Mouse (Mus musculus): Measurements from ENCODE around the gene Jph3. TPM values are rescaled to one million over a fixed set of nuclear protein-coding genes. Genes with fewer than 3 reads are reported as not detected.

The Jph3 gene
- polyA plus RNA-seq, 1 experiment from 2014 or later = 0.64 TPM

- Histone ChIP-seq H3K4me3 (ENCODE audit: low read depth, low read length) (no peak overlapping the region), H3K27ac (ENCODE audit: low read depth, low read length) (no peak overlapping the region), H3K9me3 (ENCODE audit: control insufficient read depth, low read length) (no peaks in the 10 kb centered on the region), H3K36me3 (ENCODE audit: control insufficient read depth, insufficient read depth, low read length) (peaks cover 30% of the 10 kb centered on the region), H3K4me1 (replicated peaks; ENCODE audit: control insufficient read depth, insufficient read depth, low read length) (no peaks in the 10 kb centered on the region), H3K4me2 (no peak overlapping the region), H3K9ac (ENCODE audit: low read depth, low read length) (no peak overlapping the region), H3K27me3 (replicated peaks; ENCODE audit: control insufficient read depth, insufficient read depth, low read length) (no peaks in the 10 kb centered on the region)
- WGBS = 75% methylated on average over 6 of the region's 6 CpGs
- DNase-seq (ENCODE audit: low spot score) (no peak), ATAC-seq (replicated peaks; ENCODE audit: low FRiP score) (no peak)
Observed at GRCm38 (mm10) chr8:121798401-121798800, 69.0 kb downstream of the Jph3 start.

GRCm38 (mm10) chr8:121804829-121805228 is 75.4 kb downstream of the Jph3 start:
- WGBS = 95% methylated on average over 5 of the region's 5 CpGs
- no peak for ATAC-seq (replicated peaks; ENCODE audit: low FRiP score)
- H3K9ac ChIP-seq (ENCODE audit: low read depth, low read length) = no peak overlapping the region
- H3K27ac ChIP-seq (ENCODE audit: low read depth, low read length) = no peak overlapping the region
- DNase-seq (ENCODE audit: low spot score) = no peak
- peaks cover 26% of the 10 kb centered on the region; the same call in 1 of the 2 replicates for H3K36me3 ChIP-seq (ENCODE audit: control insufficient read depth, insufficient read depth, low read length)
- no peak overlapping the region for H3K4me3 ChIP-seq (ENCODE audit: low read depth, low read length)
- no peaks in the 10 kb centered on the region for H3K27me3 ChIP-seq (replicated peaks; ENCODE audit: control insufficient read depth, insufficient read depth, low read length)
- H3K4me2 ChIP-seq = no peak overlapping the region
- no peaks in the 10 kb centered on the region for H3K9me3 ChIP-seq (ENCODE audit: control insufficient read depth, low read length)
- no peaks in the 10 kb centered on the region for H3K4me1 ChIP-seq (replicated peaks; ENCODE audit: control insufficient read depth, insufficient read depth, low read length)

- no peaks in the 10 kb centered on the region for H3K9me3 ChIP-seq (ENCODE audit: control insufficient read depth, low read length)
- H3K36me3 ChIP-seq (ENCODE audit: control insufficient read depth, insufficient read depth, low read length) = peaks cover 20% of the 10 kb centered on the region; the same call in 1 of the 2 replicates
- H3K4me1 ChIP-seq (replicated peaks; ENCODE audit: control insufficient read depth, insufficient read depth, low read length) = no peaks in the 10 kb centered on the region
- no peak overlapping the region for H3K9ac ChIP-seq (ENCODE audit: low read depth, low read length)
- H3K4me2 ChIP-seq = no peak overlapping the region
- WGBS = 91% methylated on average over 13 of the region's 13 CpGs
- DNase-seq (ENCODE audit: low spot score) (no peak), ATAC-seq (replicated peaks; ENCODE audit: low FRiP score) (no peak)
- no peak overlapping the region for H3K27ac ChIP-seq (ENCODE audit: low read depth, low read length)
- no peak overlapping the region for H3K4me3 ChIP-seq (ENCODE audit: low read depth, low read length)
- H3K27me3 ChIP-seq (replicated peaks; ENCODE audit: control insufficient read depth, insufficient read depth, low read length) = no peaks in the 10 kb centered on the region
Observed at GRCm38 (mm10) chr8:121806126-121806525, 76.7 kb downstream of the Jph3 start.

- Histone ChIP-seq H3K9me3 (ENCODE audit: control insufficient read depth, low read length) (no peaks in the 10 kb centered on the region), H3K36me3 (ENCODE audit: control insufficient read depth, insufficient read depth, low read length) (peaks cover 20% of the 10 kb centered on the region), H3K9ac (ENCODE audit: low read depth, low read length) (no peak overlapping the region), H3K27ac (ENCODE audit: low read depth, low read length) (no peak overlapping the region), H3K4me1 (replicated peaks; ENCODE audit: control insufficient read depth, insufficient read depth, low read length) (no peaks in the 10 kb centered on the region), H3K4me3 (ENCODE audit: low read depth, low read length) (no peak overlapping the region), H3K4me2 (no peak overlapping the region), H3K27me3 (replicated peaks; ENCODE audit: control insufficient read depth, insufficient read depth, low read length) (no peaks in the 10 kb centered on the region)
- 79% methylated on average over 11 of the region's 11 CpGs for WGBS
- no peak for ATAC-seq (replicated peaks; ENCODE audit: low FRiP score)
- DNase-seq (ENCODE audit: low spot score) = no peak
Observed at GRCm38 (mm10) chr8:121808032-121808431, 78.6 kb downstream of the Jph3 start.

GRCm38 (mm10) chr8:121809524-121810155 is 80.2 kb downstream of the Jph3 start:
- Histone ChIP-seq H3K9me3 (ENCODE audit: control insufficient read depth, low read length) (no peaks in the 10 kb centered on the region), H3K27ac (ENCODE audit: low read depth, low read length) (no peak overlapping the region), H3K27me3 (replicated peaks; ENCODE audit: control insufficient read depth, insufficient read depth, low read length) (no peaks in the 10 kb centered on the region), H3K4me2 (no peak overlapping the region), H3K4me1 (replicated peaks; ENCODE audit: control insufficient read depth, insufficient read depth, low read length) (no peaks in the 10 kb centered on the region), H3K4me3 (ENCODE audit: low read depth, low read length) (no peak overlapping the region), H3K9ac (ENCODE audit: low read depth, low read length) (no peak overlapping the region), H3K36me3 (ENCODE audit: control insufficient read depth, insufficient read depth, low read length) (peaks cover 17% of the 10 kb centered on the region)
- no peak for ATAC-seq (replicated peaks; ENCODE audit: low FRiP score)
- DNase-seq (ENCODE audit: low spot score) = no peak
- 89% methylated on average over 11 of the region's 11 CpGs for WGBS

GRCm38 (mm10) chr8:121811502-121811901 is 82.1 kb downstream of the Jph3 start:
- WGBS = 88% methylated on average over 3 of the region's 3 CpGs
- no peak overlapping the region for H3K27ac ChIP-seq (ENCODE audit: low read depth, low read length)
- no peak overlapping the region for H3K4me3 ChIP-seq (ENCODE audit: low read depth, low read length)
- peaks cover 9% of the 10 kb centered on the region for H3K36me3 ChIP-seq (ENCODE audit: control insufficient read depth, insufficient read depth, low read length)
- ATAC-seq (replicated peaks; ENCODE audit: low FRiP score) (no peak), DNase-seq (ENCODE audit: low spot score) (no peak)
- H3K4me2 ChIP-seq = no peak overlapping the region
- no peak overlapping the region for H3K9ac ChIP-seq (ENCODE audit: low read depth, low read length)
- no peaks in the 10 kb centered on the region for H3K27me3 ChIP-seq (replicated peaks; ENCODE audit: control insufficient read depth, insufficient read depth, low read length)
- H3K9me3 ChIP-seq (ENCODE audit: control insufficient read depth, low read length) = no peaks in the 10 kb centered on the region
- no peaks in the 10 kb centered on the region for H3K4me1 ChIP-seq (replicated peaks; ENCODE audit: control insufficient read depth, insufficient read depth, low read length)

GRCm38 (mm10) chr8:121811931-121812570 is 82.6 kb downstream of the Jph3 start:
- peaks cover 13% of the 10 kb centered on the region for H3K36me3 ChIP-seq (ENCODE audit: control insufficient read depth, insufficient read depth, low read length)
- H3K4me2 ChIP-seq = no peak overlapping the region
- H3K4me1 ChIP-seq (replicated peaks; ENCODE audit: control insufficient read depth, insufficient read depth, low read length) = no peaks in the 10 kb centered on the region
- DNase-seq (ENCODE audit: low spot score) (no peak), ATAC-seq (replicated peaks; ENCODE audit: low FRiP score) (no peak)
- 93% methylated on average over 12 of the region's 12 CpGs for WGBS
- no peaks in the 10 kb centered on the region for H3K27me3 ChIP-seq (replicated peaks; ENCODE audit: control insufficient read depth, insufficient read depth, low read length)
- no peak overlapping the region for H3K27ac ChIP-seq (ENCODE audit: low read depth, low read length)
- no peak overlapping the region for H3K9ac ChIP-seq (ENCODE audit: low read depth, low read length)
- H3K9me3 ChIP-seq (ENCODE audit: control insufficient read depth, low read length) = no peaks in the 10 kb centered on the region
- H3K4me3 ChIP-seq (ENCODE audit: low read depth, low read length) = no peak overlapping the region

GRCm38 (mm10) chr8:121818226-121818625 is 88.8 kb downstream of the Jph3 start:
- H3K36me3 ChIP-seq (ENCODE audit: control insufficient read depth, insufficient read depth, low read length) = peaks cover 17% of the 10 kb centered on the region; the same call in 1 of the 2 replicates
- H3K9me3 ChIP-seq (ENCODE audit: control insufficient read depth, low read length) = no peaks in the 10 kb centered on the region
- H3K27me3 ChIP-seq (replicated peaks; ENCODE audit: control insufficient read depth, insufficient read depth, low read length) = no peaks in the 10 kb centered on the region
- DNase-seq (ENCODE audit: low spot score) (no peak), ATAC-seq (replicated peaks; ENCODE audit: low FRiP score) (no peak)
- no peaks in the 10 kb centered on the region for H3K4me1 ChIP-seq (replicated peaks; ENCODE audit: control insufficient read depth, insufficient read depth, low read length)
- H3K9ac ChIP-seq (ENCODE audit: low read depth, low read length) = no peak overlapping the region
- 85% methylated on average over 7 of the region's 7 CpGs for WGBS
- no peak overlapping the region for H3K27ac ChIP-seq (ENCODE audit: low read depth, low read length)
- no peak overlapping the region for H3K4me2 ChIP-seq
- H3K4me3 ChIP-seq (ENCODE audit: low read depth, low read length) = no peak overlapping the region

GRCm38 (mm10) chr8:121820840-121821239 is 91.4 kb downstream of the Jph3 start:
- DNase-seq (ENCODE audit: low spot score) = no peak
- Histone ChIP-seq H3K36me3 (ENCODE audit: control insufficient read depth, insufficient read depth, low read length) (peaks cover 12% of the 10 kb centered on the region; the same call in 1 of the 2 replicates), H3K27ac (ENCODE audit: low read depth, low read length) (no peak overlapping the region), H3K4me3 (ENCODE audit: low read depth, low read length) (no peak overlapping the region), H3K9me3 (ENCODE audit: control insufficient read depth, low read length) (no peaks in the 10 kb centered on the region), H3K27me3 (replicated peaks; ENCODE audit: control insufficient read depth, insufficient read depth, low read length) (no peaks in the 10 kb centered on the region), H3K4me2 (no peak overlapping the region), H3K4me1 (replicated peaks; ENCODE audit: control insufficient read depth, insufficient read depth, low read length) (no peaks in the 10 kb centered on the region), H3K9ac (ENCODE audit: low read depth, low read length) (no peak overlapping the region)
- WGBS = 93% methylated on average over 6 of the region's 6 CpGs
- ATAC-seq (replicated peaks; ENCODE audit: low FRiP score) = no peak
